Mouse (Mus musculus) layer of hippocampus, adult 9-10 months (tissue): ENCODE results near the gene Zfp800.

Experiments used
- DNase-seq: peaks from one replicate; pipeline ENCODE4 v3.0.0; 2022; ENCODE audit warnings: low spot score

Zfp800 gene

DNA sequence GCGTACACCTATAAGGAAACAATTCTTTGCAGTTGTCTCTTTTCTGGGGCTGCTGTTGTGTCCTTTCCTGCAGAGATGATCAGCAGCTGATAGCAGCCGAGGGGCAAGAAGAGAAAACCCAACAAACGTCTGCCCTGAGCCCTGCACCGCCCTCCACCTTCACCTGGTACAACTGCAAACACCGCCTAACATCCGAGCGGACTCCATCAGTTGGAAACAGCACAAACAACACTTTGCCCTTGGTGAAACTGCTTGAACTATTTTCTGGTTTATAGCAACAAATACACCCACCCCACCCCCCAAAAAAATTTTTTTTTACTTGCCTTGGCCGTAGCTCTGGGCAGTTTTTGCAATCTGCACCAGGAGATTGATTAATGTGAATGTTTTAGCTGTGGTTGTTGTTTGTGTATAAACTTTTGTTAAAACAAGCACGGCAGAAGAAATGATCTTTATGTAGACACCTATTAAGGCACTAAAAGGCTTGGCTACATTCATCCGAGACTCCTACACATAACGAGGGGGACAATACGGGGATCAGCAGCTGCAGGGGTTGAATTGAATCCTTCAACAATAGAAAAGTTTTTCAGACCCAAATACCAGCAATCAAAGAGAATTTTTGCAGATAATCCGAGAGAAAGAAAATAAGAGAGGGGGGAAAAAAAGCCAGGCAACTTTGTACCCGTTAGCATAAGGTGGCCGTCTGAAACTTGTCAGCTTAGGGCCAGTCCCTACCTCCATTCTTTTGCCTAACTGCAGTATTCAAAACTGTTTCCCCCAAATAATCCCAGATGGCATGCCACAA lies 1.6 kb downstream of the Zfp800 start:
- no peak for DNase-seq

DNA sequence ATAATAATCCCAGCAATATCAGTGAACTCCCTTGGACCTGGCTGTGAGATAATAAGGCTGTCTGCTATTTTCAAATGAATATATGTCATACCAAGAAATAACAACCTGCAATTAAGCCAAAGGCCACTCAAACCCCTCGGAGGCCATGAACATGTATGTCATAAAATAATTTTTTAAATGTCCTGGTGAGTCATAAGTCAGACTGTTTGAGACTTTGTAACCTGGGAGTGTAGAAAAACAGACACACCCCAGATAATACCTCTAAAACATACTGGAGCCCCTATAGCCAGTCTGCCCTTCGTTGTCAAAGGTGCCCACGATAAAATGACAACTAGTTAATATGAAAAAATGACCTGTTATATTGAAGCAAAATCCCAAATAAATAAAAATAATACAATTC lies 8.8 kb downstream of the Zfp800 start:
- DNase-seq = no peak

DNA sequence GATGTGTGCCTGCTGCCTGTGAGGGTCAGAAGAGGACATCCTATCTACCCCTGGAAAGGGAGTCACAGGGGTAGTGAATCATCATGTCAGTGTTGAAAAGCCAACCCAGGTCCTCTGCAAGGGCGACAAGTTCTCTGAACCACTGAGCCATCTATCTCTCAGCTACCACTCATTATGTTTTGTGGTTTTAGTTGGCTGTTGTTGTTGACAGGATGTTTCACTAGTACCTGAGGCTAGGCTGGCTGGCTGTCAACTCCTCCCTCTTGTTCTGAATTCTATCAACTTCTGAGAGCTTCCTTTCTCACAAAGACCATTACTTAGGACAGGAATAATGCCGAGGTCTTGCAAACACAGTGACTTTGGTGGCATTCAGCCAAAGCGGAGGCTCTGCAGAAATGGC lies 12.6 kb downstream of the Zfp800 start:
- no peak for DNase-seq

DNA sequence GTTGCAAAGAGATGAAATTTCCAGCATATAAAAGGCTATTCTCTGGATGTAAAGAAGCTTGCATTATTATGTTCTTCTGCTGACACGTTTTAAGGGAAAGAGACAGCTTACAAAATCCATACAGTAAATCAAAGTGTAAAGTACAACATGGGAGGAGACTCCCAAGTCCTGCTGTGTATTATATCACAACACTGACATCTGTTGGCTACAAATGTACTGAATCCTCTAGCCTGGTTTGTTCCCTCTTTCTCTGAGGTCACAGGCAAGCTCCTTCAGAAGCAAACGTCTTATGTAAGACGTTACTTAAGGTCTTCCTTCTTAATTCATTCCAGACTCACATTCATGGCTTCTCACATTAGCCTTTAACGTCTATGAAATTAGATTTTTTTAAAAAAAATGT lies 15.8 kb downstream of the Zfp800 start:
- no peak for DNase-seq

DNA sequence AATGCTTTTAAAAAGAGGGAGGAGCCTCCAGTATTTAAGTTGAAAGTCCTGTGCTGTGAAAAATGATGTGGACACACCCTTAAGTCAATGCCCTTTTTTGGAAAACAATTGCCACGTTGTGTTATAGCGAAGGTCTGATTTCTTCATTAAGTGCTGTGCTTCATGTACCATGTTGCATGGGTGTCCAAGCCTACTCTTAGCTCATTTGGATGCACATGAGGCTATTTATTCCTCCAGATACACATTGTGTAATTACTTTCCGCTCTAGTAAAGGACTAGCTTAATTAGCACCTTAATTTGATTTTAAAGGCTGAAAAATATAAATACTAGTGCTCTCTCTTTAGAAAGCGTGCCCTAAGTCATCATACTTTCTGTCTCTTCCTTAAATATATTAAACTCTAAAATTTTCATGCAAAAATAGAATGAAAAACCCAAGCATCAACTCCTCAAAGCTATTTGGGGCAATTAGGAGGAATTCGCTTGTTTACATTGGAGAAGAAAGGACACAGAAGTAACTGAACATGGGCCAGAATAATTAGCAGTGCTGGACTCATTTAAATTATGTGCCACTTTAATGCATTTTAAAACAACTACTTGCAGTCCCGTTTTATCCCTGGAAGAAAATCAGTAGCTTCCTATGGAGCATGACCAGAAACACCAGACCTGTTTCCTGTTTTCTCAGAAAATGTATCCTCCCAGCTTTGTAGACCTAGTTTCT lies 27.7 kb downstream of the Zfp800 start:
- DNase-seq = no peak

DNA sequence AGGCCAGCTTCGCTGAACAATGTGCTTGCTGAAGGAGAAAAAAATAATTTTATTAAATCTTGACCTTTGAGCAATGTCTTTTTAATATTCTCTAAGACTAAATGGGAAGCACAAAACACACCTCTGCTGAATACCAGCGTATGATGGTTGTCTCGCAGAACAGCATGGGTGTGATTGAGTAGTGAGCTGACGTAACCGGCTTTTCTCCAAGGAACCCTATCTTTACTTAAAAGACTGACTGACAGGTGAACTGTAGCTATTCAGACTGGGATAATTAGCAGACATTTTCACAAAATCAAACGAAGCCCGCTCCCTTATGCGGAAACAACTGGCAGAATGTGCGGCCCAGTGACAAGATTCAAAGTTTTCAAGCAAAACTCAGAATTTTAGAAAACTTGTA lies 30.2 kb downstream of the Zfp800 start:
- DNase-seq = no peak

DNA sequence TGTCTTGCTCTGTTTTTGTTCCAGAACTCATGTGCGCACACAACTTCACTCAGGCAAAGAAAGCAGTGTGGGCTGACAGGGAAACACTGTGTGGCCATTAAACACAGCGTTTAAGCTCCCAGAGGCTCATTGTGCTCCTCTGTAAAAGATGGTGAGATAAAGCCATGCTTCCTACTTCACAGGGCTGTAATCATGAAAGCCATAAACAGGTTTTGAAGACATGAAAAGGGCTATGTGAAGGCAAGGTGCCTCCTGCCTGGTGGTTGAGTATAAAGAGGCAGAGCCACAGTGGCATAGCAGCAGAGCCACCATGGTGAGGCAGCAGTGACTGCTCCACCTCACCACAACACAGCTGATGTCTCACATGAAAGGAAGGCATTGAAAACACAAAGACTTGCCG lies 46.7 kb downstream of the Zfp800 start:
- no peak for DNase-seq

DNA sequence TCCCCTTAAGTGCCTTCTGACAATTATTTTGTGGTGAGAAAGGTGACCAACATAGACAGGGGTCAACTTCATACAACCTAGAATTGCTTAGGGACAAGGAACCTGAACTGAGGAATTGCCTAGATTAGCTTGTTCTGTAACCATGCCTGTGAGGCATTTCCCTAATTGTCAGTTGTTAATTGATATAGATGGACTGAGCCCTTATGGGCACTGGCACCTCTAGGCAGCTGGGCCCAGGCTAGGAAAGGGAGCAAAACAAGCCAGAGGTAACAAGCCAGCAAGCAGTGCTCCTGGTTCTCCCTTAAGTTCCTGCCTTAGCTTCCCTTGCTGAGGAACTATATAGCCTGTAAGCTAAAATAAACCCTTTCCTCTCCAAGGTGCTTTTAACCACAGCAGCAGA lies 52.1 kb downstream of the Zfp800 start:
- no peak for DNase-seq

DNA sequence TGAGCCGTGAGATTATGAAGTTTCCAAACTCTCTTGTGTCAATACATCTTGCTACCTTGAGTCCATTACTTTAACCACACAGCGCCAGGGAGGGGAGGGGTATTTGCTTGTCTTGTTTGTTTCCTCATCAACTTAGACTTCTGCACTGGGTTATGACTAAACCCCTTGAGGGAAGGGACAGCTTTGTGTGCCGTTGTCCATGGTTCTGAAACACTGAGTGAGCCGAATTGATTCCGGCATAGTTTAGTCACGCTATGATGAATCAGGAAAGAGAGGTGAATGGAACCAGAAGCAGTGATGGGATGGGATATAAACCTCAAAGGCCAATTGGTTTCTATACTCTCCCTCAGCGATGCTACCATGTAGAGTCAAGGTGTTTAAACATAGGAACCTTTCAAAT lies 52.6 kb downstream of the Zfp800 start:
- no peak for DNase-seq

DNA sequence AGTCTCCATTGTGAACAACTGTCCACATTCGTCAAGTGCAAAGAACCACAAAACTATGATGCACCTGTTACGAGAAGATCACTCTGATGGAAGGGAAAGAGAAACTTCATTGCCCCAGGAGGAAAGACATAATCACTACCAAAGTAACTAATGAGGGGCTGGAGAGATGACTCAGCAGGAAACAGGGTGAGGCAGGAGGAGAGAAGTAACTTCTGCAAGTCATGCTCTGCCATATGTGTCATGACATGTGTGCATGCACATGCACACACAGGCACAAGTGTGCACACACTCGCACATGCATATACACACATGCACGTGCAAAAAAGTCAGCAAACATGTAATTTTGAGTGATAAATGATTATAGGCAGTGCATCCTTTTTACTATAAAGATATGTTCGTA lies 54.9 kb downstream of the Zfp800 start:
- DNase-seq = no peak

DNA sequence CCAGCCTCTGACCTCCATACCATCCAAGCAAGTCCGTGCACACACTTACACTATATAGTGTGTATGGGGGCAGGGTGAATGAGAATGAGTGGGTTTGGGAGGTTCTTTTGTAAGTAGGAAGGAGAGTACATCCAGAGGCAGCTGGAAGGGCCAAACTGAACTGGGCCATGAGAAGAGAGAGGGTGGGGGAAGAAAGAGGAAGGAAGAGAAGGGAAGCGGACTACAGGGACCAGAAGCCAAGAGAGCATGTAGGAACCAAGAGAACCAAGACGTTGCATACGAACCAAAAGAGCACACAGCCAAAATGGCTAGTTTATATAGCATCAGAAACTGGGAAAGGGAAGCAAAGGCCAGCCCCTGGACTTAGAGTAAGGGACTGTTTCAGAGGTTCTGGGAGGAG lies 56.6 kb downstream of the Zfp800 start:
- no peak for DNase-seq

DNA sequence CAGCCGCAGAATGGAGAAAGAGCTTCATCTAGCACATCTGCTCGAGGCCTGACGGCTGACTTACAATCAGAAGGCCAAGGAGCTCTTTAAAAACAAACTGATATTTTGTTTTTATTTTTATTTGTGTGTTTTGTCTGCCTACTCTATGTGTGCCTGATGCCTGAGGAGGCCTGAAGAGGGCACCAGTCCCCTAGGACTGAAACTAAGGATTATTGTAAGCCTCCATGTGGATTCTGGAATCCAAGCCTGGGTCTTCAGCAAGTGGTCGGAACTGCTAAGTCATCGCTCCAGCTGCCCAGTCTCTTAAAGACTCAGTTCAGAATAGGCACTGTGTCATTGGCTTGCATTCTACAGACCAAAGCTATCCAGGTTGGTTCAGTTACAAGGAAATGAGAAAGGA lies 58.4 kb downstream of the Zfp800 start:
- no peak for DNase-seq

DNA sequence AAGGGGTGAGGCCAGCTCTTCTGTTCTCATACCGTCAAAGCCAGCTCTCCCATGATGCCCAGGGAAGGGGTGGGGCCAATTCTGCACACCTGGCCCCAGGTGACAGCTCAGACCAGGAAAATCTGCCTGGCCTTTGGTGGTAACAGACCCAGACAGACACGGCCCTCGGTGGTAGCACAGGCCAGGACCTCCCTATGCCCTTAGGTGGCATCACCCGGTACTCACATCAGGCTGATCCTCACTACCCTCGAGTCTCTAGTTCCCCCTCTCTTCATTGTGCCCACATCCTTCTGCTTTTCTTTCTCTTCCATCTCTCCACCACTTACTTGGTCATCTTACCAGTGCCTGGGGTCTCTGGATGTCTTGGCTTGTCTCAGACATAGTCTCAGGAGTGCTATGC lies 64.1 kb downstream of the Zfp800 start:
- no peak for DNase-seq

DNA sequence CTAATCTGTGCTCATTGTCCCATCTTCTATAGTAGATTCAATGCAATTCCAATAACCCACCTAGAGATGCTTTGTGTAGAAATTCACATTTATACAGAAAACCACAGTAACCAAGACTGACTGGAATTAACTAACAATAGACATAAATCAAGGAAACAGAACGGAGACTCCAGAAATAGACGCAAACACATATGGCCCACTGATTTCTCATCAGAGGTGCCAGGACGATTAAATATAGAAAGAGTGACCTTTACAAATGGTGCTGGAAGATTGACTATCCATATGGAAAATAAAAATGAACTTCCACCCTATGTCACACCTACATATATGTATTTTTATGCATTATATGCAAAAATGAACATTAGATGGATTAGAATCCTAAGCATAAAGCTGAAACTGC lies 65.3 kb downstream of the Zfp800 start:
- DNase-seq = peak; percentile 25

DNA sequence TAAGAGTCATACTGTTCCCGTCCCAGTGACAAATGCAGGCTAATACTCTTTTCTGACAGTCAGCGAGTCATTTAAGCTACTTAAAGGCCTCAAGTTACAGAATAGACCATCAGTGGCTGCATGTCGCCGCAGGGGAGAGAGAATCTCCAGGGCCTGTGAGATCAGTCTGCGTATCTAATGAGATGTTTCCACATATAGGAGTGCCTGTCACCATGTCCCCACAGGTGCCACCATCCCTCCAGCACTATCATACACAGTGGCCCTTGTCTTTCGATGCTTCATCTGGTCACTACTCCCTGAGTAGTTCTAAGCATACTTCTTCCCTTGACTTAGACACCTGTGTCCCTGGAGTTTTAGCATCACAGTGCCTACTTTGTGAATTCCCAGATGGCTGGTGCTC lies 68.0 kb downstream of the Zfp800 start:
- DNase-seq = no peak

DNA sequence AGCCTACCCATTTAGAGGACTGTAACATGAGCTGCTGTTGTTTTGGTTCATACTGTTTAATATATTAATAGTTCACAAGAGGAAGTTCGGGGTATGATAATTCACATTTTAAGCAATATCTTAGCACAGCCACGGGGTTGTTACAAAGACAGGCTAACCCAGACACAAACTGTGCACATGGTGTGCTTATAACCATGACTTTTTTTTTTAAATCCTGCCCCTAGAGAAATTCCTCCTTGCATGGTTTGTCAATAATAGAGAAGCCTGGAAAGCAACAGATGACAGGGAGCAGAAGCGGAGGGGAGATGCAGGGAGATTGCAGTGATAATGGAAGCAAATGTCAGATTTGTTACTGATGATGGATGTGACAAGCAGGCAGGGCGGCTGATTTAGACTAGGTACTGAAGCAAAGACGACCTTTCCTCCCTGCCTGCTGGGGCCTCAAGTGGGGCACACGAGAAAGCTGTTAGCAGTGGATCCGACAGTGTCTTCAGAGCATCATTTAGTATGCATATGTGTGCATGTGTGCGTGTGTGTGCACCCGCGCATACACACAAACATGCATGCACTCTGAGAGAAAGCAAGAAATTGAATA lies 68.7 kb downstream of the Zfp800 start:
- no peak for DNase-seq

DNA sequence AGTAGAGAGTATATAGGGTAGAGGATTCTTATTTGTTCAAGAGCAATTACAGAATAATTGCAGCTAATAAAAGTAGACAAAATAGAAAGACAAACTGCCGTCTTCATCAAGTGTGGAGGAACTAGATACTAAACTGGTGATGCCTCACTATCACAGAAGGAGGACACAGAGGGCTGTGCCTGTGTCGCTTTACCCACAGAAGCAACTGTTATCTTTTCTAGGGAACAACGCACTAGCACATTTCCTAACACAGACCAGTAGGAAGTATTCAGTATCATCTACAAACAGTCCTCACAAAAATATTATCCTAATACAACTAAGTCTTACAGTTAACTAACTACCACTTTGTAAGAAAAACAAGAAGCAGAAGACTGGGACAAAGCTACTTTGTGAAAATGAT lies 71.1 kb downstream of the Zfp800 start:
- DNase-seq = no peak

DNA sequence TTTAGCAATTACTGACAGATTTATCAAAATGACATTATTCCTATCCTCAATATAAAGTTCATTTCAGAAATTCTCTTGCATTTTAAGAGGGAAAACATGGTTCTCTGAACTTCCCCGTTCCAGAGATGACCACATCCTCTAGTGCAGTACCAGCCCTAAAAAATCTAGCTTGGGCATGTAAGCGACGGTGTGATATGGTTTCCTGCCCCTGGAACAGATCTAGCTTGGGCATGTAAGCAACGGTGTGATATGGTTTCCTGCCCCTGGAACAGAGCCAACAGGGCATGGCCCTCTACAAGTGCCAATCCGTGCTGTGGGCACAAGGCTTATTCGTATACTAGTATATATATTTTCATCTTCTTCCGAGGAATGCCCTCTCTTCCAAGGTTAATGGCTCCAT lies 75.4 kb downstream of the Zfp800 start:
- no peak for DNase-seq

DNA sequence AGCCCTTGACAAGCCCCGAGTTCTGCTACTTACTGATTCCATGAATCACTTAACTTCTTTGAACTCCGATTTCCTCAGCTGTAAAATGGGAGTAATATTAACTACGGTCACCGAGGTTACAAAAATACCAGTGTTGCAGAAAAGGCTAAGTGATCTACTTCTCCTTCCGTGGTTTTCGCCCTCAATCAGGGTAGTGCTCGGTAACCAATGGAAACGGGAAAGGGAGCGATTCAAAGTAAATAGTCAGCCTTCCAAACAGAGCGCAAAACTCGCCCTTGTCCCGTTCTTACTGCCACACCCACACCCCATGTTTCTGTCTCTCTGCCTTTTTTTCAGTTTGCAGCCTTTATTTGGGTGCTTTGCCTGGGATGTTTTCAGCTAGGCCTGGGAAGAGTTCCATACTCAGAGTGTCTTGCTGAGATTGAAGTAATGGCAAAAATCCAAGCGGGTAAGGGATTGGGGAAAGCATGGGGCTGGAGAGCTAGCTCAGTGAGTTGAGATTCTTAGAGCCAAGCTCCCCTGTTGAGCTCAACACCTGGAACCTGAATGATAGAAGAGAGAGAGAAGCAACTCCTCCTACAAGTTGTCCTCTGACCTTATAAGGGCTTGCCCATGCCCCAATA lies 78.0 kb downstream of the Zfp800 start:
- DNase-seq = no peak

DNA sequence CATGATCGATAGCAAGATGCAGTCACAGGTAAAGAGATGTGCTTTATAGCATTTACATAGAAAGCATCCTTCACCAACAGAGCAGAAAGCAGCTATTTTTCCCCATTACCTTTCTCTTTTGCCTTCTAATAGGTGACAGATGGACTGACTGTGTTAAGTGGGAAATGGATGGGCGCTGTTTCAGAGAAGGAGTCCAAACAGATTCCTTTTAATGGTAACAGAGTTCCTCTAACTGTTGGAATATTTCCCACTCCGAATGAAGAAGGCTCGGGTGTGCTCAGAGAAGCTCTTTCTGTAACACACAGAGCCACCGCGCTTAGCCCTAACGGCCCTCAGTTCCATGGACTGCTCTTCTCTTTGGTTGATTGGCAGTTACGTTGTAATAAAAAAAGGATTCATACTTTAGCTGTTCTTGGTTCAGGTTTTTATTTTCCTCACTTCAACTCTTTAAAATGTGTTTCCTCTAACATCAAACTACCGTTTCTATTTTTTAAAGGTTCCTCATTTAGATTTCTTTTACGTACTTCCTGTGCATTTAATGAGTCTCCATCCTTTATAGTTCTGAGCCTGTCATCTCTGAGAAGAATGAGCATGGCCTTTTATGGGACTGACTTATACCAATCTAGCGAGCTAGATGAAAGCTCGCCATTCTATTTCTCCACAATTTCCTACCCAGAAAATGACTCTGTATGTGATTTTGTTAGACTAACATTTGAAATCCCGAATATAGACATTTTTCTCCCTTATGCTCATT lies 78.8 kb downstream of the Zfp800 start:
- DNase-seq = no peak

DNA sequence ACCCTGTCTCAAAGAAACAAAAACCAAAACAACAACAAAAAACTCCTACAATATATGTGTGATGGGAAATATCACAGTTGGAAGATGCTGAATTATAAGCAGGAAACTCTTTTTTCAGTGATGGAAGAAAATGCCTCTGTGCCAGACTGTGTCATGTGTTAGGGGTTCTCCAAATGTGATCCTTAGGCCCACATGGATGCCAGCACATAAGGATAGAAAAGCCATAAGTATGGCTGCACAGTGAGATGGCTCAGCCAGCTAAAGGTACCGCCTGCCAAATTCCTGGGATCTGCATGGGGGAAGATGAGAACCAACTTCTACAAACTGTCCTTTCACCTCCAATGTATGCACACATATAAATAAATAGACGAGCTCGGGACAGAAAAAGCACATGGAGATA lies 82.6 kb downstream of the Zfp800 start:
- no peak for DNase-seq

DNA sequence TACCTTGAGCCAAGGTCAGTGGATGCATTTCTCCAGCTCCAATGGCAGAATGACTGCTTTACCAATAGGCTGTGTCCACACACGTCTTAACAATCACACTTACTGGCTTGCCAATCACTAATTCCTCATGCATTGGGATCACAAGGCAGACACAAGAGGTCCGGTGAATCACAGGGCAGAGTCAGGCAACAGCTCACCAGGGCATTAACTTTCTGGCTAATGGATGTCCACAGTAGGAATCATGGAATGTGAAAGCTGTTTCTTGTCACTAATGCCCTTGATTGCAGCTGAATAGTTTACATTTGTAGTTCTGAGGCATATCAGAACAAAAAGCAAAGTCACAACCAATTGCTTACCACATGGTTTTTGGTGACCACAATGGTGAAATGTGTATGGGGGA lies 85.7 kb downstream of the Zfp800 start:
- no peak for DNase-seq
